Mouse (Mus musculus) C2C12 (cell line): Measurements from ENCODE around the gene Snap91.

Experiments used
- CEBPB ChIP-seq: IDR thresholded peaks from one replicate; pipeline ENCODE4 v1.6.1; 2011; ENCODE audit warnings: low read depth, mild to moderate bottlenecking, control low read depth, moderate library complexity
- CTCF ChIP-seq: IDR thresholded peaks from one replicate; pipeline ENCODE4 v1.5.1; 2011; ENCODE audit not compliant: control insufficient read depth, insufficient read depth, insufficient read length
- MAX ChIP-seq: IDR thresholded peaks from one replicate; pipeline ENCODE4 v1.6.1; 2011; ENCODE audit warnings: mild to moderate bottlenecking, control low read depth
- MYOG ChIP-seq: IDR thresholded peaks from one replicate; pipeline ENCODE4 v1.6.1; 2011; ENCODE audit not compliant: control insufficient read depth, insufficient read length; ENCODE audit errors: extremely low read depth
- USF1 ChIP-seq: IDR thresholded peaks from one replicate; pipeline ENCODE4 v1.6.1; 2011; ENCODE audit warnings: low read depth, mild to moderate bottlenecking, control low read depth, moderate library complexity

- TF ChIP-seq CTCF, result no peak
- TF ChIP-seq USF1, result no peak
- no peak for TF ChIP-seq MYOG
- TF ChIP-seq MAX, result no peak
- no peak for TF ChIP-seq CEBPB
These were observed 6.8 kb downstream of the Snap91 start for GRCm38 (mm10) chr9:86873681-86874080.
